Mouse (Mus musculus): Measurements from ENCODE around the gene Susd4. TPM values are rescaled to one million over a fixed set of nuclear protein-coding genes. Genes with fewer than 3 reads are reported as not detected.

Susd4 gene
- 100 to 1,000 TPM in 1 of 2 experiments, 10 to 100 TPM in 1; 94.1 to 100 TPM for total RNA-seq (2021)
- long read RNA-seq, transcript Susd4-202 (9 exons, 1,898 nt) = major isoform, 26 of 55 reads
- long read RNA-seq, partial matches to known transcripts = 15 of 55 reads
- long read RNA-seq, other reads (novel, unspliced or antisense) = 11 of 55 reads

GRCm38 (mm10) chr1:182763716-182764461, at the start of gene Susd4:
Gene Susd4 (plus strand): TSS chr1:182763860.
- DNase-seq (ENCODE audit: low spot score in 2 of 2) = peak; percentile 77 to 84

GRCm38 (mm10) chr1:182714236-182714935, 49.3 kb upstream of the Susd4 start:
- DNase-seq (ENCODE audit: low spot score in 2 of 2) = no peak

- no peak for DNase-seq (ENCODE audit: low spot score in 2 of 2)
Observed at GRCm38 (mm10) chr1:182727541-182727940, 36.1 kb upstream of the Susd4 start.

- DNase-seq (ENCODE audit: low spot score in 2 of 2) = no peak
Observed at GRCm38 (mm10) chr1:182729002-182729401, 34.7 kb upstream of the Susd4 start.

GRCm38 (mm10) chr1:182732695-182733094, 31.0 kb upstream of the Susd4 start:
- DNase-seq (ENCODE audit: low spot score in 2 of 2) = no peak

- DNase-seq (ENCODE audit: low spot score in 2 of 2) = no peak
Observed at GRCm38 (mm10) chr1:182735891-182736290, 27.8 kb upstream of the Susd4 start.

- no peak for DNase-seq (ENCODE audit: low spot score in 2 of 2)
Observed at GRCm38 (mm10) chr1:182747081-182747480, 16.6 kb upstream of the Susd4 start.

- DNase-seq (ENCODE audit: low spot score in 2 of 2) = no peak
Observed at GRCm38 (mm10) chr1:182747834-182748233, 15.8 kb upstream of the Susd4 start.

GRCm38 (mm10) chr1:182749080-182749479, 14.6 kb upstream of the Susd4 start, which contains the start of gene Ccdc185:
Gene Ccdc185 (minus strand): TSS chr1:182749180.
- no peak for DNase-seq (ENCODE audit: low spot score in 2 of 2)

GRCm38 (mm10) chr1:182751301-182751700, 12.4 kb upstream of the Susd4 start:
- no peak for DNase-seq (ENCODE audit: low spot score in 2 of 2)

- no peak for DNase-seq (ENCODE audit: low spot score in 2 of 2)
Observed at GRCm38 (mm10) chr1:182753694-182754093, 10.0 kb upstream of the Susd4 start.

GRCm38 (mm10) chr1:182754865-182755264, 8.8 kb upstream of the Susd4 start:
- DNase-seq (ENCODE audit: low spot score in 2 of 2) = no peak

- DNase-seq (ENCODE audit: low spot score in 2 of 2) = no peak
Observed at GRCm38 (mm10) chr1:182758783-182759182, 4.9 kb upstream of the Susd4 start.

GRCm38 (mm10) chr1:182763191-182763715, 407 bp upstream of the Susd4 start:
- no peak for DNase-seq (ENCODE audit: low spot score in 2 of 2)

GRCm38 (mm10) chr1:182764541-182765281, 1.1 kb downstream of the Susd4 start:
- peak; percentile 36 to 52 for DNase-seq (ENCODE audit: low spot score in 2 of 2)

- DNase-seq (ENCODE audit: low spot score in 2 of 2) = no peak
Observed at GRCm38 (mm10) chr1:182775576-182775975, 11.9 kb downstream of the Susd4 start.

- no peak for DNase-seq (ENCODE audit: low spot score in 2 of 2)
Observed at GRCm38 (mm10) chr1:182776749-182777410, 13.2 kb downstream of the Susd4 start.

GRCm38 (mm10) chr1:182778225-182778624, 14.6 kb downstream of the Susd4 start:
- DNase-seq (ENCODE audit: low spot score in 2 of 2) = no peak

GRCm38 (mm10) chr1:182779024-182779520, 15.4 kb downstream of the Susd4 start:
- DNase-seq (ENCODE audit: low spot score in 2 of 2) = no peak

GRCm38 (mm10) chr1:182783774-182784173, 20.1 kb downstream of the Susd4 start:
- DNase-seq (ENCODE audit: low spot score in 2 of 2) = no peak
